Mouse (Mus musculus): ENCODE data around the gene Tnk1. TPM values are rescaled to one million over a fixed set of nuclear protein-coding genes. Genes with fewer than 3 reads are reported as not detected.

The Tnk1 gene
- polyA plus RNA-seq, 1 experiment from 2014 or later, result 0.77 TPM

DNA sequence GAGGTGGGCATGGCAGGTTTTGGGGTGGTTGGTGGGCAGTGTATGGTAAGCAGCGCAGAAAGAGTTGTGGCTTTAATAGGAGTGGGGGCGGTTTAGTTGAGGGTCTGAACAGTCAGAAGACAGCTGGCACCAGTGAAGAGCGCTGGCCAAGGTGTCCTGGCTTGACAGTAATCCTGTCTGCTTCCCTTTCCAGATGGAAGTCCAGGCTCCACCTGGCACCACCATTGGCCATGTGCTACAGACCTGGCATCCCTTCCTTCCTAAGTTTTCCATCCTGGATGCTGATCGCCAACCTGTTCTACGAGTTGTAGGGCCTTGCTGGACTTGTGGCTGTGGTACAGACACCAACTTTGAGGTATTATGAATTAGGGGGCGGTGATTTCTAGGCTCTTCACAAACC, 10.5 kb downstream of the Tnk1 start:
- peaks cover 49% of the 10 kb centered on the region for H3K36me3 ChIP-seq
- H3K27me3 ChIP-seq (ENCODE audit: insufficient read depth, poor library complexity, severe bottlenecking), result no peaks in the 10 kb centered on the region
- H3K9me3 ChIP-seq, result no peaks in the 10 kb centered on the region
- peak overlapping the region; percentile 93 for H3K27ac ChIP-seq
- DNase-seq (ENCODE audit: low spot score), result no peak
- H3K4me3 ChIP-seq, result peak overlapping the region; percentile 74
- WGBS, result 95% methylated on average over 6 of the region's 6 CpGs
- peaks cover 44% of the 10 kb centered on the region for H3K4me1 ChIP-seq (replicated peaks)

DNA sequence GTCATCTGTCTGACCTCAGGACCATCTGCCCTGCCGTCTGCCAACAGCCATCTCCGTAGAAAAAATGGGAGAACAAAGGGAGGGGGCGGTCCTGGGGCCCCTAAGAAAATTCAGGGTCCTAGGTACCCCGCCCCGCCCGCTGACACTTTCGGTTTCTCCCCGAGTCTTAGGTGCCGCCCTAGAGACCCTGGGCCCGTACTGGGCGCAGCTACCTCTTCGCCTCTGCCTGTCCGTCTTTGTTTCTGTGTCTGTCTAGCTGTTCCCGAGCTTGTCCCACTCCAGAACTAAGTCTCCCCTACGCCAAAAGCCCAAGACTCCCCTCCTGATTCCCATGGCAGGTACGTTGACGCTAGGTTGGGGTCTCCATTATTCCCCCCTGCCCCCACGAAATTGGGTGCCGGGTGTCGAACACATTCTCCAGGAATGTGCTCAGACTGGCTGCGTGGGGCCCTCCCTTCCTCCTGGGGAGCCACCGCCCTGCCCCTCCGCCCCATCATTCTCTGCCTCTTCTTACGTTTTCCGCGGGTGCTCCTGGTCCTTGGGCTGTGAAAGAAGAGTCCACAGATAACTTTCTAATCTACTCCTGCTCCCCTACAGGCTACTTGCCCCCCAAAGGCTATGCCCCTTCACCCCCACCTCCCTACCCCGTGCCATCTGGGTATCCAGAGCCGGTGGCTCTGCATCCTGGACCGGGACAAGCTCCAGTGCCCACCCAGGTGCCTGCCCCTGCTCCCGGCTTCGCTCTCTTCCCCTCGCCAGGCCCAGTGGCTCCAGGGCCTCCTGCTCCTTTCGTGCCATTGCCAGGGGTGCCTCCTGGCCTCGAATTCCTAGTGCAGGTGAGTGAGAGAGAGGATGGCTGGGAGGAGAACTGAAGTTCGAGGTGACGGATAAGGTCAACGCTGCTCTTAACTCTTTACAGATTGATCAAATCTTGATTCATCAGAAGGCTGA, 11.5 kb downstream of the Tnk1 start:
- Histone ChIP-seq H3K36me3 (peaks cover 45% of the 10 kb centered on the region), H3K4me1 (replicated peaks) (peaks cover 41% of the 10 kb centered on the region), H3K27ac (peak overlapping the region; percentile 93), H3K4me3 (peak overlapping the region; percentile 74), H3K9me3 (no peaks in the 10 kb centered on the region), H3K27me3 (ENCODE audit: insufficient read depth, poor library complexity, severe bottlenecking) (no peaks in the 10 kb centered on the region)
- 12% methylated on average over 37 of the region's 37 CpGs for WGBS
- DNase-seq (ENCODE audit: low spot score), result no peak

DNA sequence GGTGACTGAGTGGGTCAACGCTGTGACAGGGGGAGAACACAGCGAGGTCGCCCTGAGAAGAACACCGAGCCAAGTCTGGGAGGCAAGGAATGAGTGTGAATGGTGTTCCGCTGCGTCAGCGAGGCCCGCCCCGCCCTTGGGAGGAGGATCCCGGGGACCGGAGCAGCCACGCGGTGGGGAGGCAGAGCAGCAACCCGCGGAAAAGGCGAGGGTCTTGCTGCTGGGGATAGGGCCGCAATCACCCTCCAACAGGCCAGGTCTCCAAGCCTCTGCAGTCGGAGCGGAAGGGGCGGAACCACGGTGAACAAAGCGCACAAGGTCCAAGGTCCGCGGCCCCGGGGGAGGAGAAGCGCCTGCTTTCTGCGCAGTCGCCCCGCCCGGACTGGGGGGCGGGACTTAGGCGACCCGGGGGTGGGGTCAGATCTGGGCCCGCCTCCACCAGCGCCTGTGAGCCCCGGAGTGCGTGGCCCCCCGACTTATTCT, 12.3 kb downstream of the Tnk1 start, which contains the start of gene Plscr3:
TSS of gene Plscr3 (plus strand) at position 179 of the 483 bp plus-strand sequence.
- under 1% methylated on average over 38 of the region's 38 CpGs for WGBS
- Histone ChIP-seq H3K36me3 (peaks cover 37% of the 10 kb centered on the region), H3K9me3 (no peaks in the 10 kb centered on the region), H3K4me3 (peak within 1 kb of the TSS; percentile 74), H3K4me1 (replicated peaks) (peaks cover 41% of the 10 kb centered on the region), H3K27me3 (ENCODE audit: insufficient read depth, poor library complexity, severe bottlenecking) (no peaks in the 10 kb centered on the region), H3K27ac (peak within 1 kb of the TSS; percentile 93)
- peak; percentile 96 for DNase-seq (ENCODE audit: low spot score)

DNA sequence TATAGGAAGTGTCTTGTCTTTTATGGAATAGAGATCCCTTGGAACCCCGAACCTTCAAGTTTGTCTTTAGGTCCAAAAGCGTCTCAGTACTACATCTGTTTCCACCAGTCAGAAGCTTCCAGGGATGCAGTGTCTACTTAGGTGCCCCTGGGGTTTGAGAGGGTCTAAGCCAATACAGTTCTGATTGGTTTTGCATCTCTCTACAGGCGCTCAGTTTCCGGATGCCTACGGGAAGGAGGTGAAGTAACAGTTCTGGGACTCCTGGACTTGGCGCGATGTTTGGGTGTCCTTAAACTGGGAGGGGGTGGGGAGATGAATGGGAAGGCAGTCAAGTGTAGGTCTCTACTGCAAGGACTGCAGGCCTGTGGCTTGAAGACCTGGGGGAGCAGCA, 19.8 kb downstream of the Tnk1 start:
- H3K9me3 ChIP-seq, result no peaks in the 10 kb centered on the region
- H3K36me3 ChIP-seq, result peaks cover 4% of the 10 kb centered on the region
- peak overlapping the region; percentile 89 for H3K4me3 ChIP-seq
- DNase-seq (ENCODE audit: low spot score), result no peak
- WGBS, result 2% methylated on average over 7 of the region's 7 CpGs
- peaks cover 54% of the 10 kb centered on the region for H3K4me1 ChIP-seq (replicated peaks)
- H3K27me3 ChIP-seq (ENCODE audit: insufficient read depth, poor library complexity, severe bottlenecking), result peaks cover 30% of the 10 kb centered on the region
- H3K27ac ChIP-seq, result peak overlapping the region; percentile 95

DNA sequence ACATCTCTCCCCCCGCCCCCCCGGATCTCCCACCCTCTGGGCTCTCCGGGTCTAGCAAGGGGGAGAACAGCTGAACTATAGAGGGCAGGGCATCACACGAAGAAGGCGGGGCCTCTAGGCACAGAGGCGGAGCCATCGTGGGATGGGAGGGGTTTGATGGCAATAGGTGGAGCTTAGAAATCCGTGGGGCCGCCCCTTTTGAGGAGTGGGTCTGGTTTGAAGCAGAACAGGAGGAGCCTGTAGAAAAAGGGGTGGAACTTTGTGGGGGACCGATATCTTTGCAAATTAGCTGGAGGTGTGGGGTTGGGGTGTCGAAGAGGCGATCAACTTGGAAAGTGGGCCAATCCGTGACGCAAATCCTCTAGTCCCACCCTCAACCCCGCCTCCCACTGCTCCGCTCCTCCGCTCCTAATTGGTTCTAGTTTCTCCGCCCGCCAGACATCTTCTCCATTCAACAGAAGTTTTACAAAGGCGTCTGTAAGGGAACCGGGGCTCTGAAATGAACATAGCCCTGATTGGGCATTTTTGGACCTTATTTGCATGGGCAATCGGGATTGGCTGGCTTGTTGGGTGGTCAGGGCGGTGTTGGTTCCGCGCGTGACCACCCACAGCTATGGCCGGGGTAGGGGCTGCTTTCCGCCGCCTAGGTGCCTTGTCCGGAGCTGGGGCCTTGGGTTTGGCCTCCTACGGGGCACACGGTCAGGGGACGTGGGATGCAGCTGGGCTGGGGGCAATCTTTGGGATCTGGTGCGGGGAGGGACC, 20.4 kb downstream of the Tnk1 start, which contains the start of gene Tmem256:
TSS of gene Tmem256 (plus strand) at position 563 of the 762 bp plus-strand sequence.
- peaks cover 58% of the 10 kb centered on the region for H3K4me1 ChIP-seq (replicated peaks)

DNA sequence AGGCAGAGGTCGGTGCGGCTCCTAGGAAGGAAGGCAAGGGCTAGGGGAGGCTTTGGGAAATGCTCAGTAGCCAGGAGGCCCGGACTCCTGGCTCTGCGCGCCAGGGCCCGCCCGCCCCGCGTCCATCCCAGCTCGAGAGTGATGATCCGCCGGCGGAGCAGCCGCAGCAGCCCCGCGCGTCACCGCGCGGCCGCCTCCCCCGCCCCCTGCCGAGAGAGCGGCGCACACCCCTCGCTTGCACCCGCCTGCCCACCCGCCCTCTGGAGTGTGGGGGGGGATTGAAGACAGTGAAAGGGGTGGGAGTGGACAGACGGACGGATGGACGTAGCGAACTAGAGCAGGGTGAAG, 21.0 kb downstream of the Tnk1 start, which contains the start of gene Nlgn2:
TSS of gene Nlgn2 (minus strand) at position 181 of the 348 bp plus-strand sequence.
- H3K4me1 ChIP-seq (replicated peaks), result peaks cover 58% of the 10 kb centered on the region
- DNase-seq (ENCODE audit: low spot score), result no peak

More for the DNA sequence above, 20.4 kb downstream of the Tnk1 start, which contains the start of gene Tmem256:
- under 1% methylated on average over 34 of the region's 34 CpGs for WGBS
- Histone ChIP-seq H3K36me3 (peaks cover 10% of the 10 kb centered on the region), H3K27me3 (ENCODE audit: insufficient read depth, poor library complexity, severe bottlenecking) (peaks cover 36% of the 10 kb centered on the region), H3K27ac (peak within 1 kb of the TSS; percentile 95), H3K9me3 (no peaks in the 10 kb centered on the region), H3K4me3 (peak within 1 kb of the TSS; percentile 89)
- peak; percentile 96 for DNase-seq (ENCODE audit: low spot score)

DNA sequence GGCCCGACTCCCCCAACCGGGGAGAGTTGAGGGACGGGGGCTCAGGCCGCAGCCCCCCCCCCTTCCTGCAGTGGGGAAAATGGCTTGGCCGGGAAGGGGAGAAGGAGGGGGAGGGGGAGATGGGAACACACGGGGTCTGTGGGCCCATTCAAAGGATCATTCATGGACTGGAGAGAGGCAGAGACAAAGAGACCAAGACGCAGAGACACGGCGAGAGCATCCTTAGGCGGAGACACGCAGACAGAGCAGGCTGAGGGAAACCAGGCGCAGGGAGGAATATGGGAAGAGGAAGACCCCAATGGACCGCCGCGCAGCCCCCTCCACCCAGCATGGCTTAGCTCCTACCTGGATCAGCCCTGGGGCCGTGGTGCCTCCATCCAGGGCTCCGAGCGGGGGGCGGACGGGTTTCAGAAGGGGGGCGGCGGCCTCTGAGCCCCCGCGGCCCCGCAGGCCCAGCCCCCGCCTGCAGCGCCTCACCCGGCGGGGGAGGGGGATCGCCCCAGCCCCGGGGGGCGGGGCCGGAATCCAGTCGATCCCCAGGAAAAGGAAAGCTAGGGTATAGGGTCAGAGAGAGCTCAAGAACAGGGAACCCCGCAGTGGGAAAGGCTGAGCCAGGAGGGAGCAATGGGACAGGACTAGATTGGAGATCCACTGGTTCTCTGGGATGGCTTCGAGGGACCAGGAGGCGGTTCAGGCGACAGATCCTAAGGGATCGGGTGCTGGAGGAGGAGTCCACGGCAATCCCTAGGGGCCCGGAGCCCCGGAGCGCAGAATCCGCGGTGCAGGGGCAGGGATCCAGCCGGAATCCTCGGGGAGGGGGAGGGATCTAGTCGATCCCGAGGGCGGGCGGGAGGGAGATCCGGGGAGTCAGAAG, 21.6 kb downstream of the Tnk1 start:
- H3K9me3 ChIP-seq, result no peaks in the 10 kb centered on the region
- peak; percentile 56 for DNase-seq (ENCODE audit: low spot score)
- under 1% methylated on average over 52 of the region's 52 CpGs for WGBS
- H3K27ac ChIP-seq, result peak overlapping the region; percentile 95
- peaks cover 46% of the 10 kb centered on the region for H3K27me3 ChIP-seq (ENCODE audit: insufficient read depth, poor library complexity, severe bottlenecking)
- peak overlapping the region; percentile 89 for H3K4me3 ChIP-seq
- H3K36me3 ChIP-seq, result peaks cover 22% of the 10 kb centered on the region
- peaks cover 58% of the 10 kb centered on the region for H3K4me1 ChIP-seq (replicated peaks)

More for the DNA sequence above, 21.0 kb downstream of the Tnk1 start, which contains the start of gene Nlgn2:
- Histone ChIP-seq H3K27ac (peak within 1 kb of the TSS; percentile 95), H3K4me3 (peak within 1 kb of the TSS; percentile 89), H3K36me3 (peaks cover 16% of the 10 kb centered on the region), H3K27me3 (ENCODE audit: insufficient read depth, poor library complexity, severe bottlenecking) (peaks cover 42% of the 10 kb centered on the region), H3K9me3 (no peaks in the 10 kb centered on the region)
- under 1% methylated on average over 32 of the region's 32 CpGs for WGBS

DNA sequence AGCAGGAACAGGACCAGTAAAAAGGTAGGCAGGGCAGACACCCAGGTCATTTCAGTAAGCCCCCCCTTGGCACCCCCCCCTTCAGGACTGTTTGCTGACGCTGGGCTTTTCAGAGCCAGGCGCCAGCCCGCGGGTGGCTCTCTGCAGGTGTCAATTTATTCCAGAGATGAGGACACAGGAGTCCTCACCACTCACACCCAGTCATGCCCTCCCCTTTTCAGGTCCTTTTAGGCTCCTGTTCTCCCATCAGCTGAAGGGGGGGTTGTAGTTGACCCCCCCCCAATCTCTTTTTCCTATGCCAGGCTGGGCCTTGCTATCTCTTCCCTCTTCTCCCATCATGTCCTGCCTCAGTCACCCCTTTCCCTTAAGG, 22.6 kb downstream of the Tnk1 start:
- Histone ChIP-seq H3K27ac (peak overlapping the region; percentile 95), H3K27me3 (ENCODE audit: insufficient read depth, poor library complexity, severe bottlenecking) (peaks cover 46% of the 10 kb centered on the region), H3K9me3 (no peaks in the 10 kb centered on the region), H3K36me3 (peaks cover 32% of the 10 kb centered on the region), H3K4me3 (peak overlapping the region; percentile 89), H3K4me1 (replicated peaks) (peaks cover 63% of the 10 kb centered on the region)
- no peak for DNase-seq (ENCODE audit: low spot score)
- 2% methylated on average over 4 of the region's 4 CpGs for WGBS

DNA sequence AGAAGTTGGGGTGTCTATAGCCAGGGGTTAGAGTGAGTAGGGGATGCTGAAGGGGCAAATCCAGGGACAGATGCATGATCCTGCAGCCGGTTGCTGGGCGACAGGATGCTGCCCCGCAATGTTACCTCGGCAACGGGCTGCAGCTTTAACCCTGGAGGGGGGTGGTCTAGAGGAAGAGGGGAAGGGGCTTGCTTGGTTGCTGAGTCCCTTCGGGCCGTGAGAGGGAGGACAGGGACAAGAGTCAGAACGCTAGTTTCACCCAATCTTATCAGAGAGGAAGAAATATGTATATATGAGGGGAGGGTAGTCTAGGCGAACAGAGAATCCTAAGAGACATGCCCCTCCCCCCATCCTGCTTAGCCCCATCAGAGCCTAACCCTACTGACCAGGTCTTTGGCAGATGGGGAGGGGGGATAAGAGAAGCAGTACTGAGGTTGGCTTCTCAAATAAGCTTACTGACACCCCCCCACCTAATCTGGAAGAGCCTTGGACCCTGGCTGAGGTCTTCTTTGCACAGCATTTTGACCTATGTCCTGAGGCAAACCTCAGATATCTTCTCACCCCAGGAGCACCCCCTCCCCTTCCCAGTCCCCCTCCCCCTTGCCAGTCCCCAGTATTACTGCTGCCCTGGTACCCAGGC, 23.1 kb downstream of the Tnk1 start:
- Histone ChIP-seq H3K9me3 (no peaks in the 10 kb centered on the region), H3K4me1 (replicated peaks) (peaks cover 64% of the 10 kb centered on the region), H3K36me3 (peaks cover 36% of the 10 kb centered on the region), H3K27ac (peak overlapping the region; percentile 95), H3K27me3 (ENCODE audit: insufficient read depth, poor library complexity, severe bottlenecking) (peaks cover 46% of the 10 kb centered on the region), H3K4me3 (peak overlapping the region; percentile 89)
- 1% methylated on average over 9 of the region's 9 CpGs for WGBS
- DNase-seq (ENCODE audit: low spot score), result peak; percentile 71

DNA sequence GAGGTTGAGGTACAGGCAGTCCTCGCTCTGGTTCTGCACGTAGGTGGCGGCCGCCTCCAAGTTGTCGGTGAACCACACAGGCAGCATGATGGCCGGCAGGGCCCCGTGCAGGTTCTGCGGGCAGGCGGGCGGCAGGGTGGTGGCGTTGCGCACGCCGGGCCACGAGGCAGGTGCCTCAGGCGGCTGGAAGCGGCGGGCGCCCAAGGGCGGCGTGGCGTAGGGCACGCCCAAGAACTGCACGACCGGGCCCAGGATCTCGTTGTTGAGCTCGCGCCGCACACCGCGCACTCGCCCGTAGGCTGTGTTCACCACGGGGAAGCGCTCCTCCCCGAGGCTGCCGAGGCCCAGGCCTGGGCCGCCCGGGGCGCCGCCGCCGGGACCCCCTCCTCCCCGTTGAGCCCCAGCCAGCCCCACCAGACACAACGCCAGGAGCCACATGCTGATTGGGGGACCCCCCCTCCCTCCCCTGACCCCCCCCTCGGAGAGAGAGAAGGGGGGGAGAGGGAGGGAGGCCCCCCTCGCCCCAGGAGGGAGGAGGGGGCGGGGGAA, 24.5 kb downstream of the Tnk1 start:
- H3K9me3 ChIP-seq, result no peaks in the 10 kb centered on the region
- WGBS, result 6% methylated on average over 48 of the region's 48 CpGs
- H3K36me3 ChIP-seq, result peaks cover 42% of the 10 kb centered on the region
- DNase-seq (ENCODE audit: low spot score), result peak; percentile 43
- H3K27ac ChIP-seq, result peak overlapping the region; percentile 87
- peak overlapping the region; percentile 89 for H3K4me3 ChIP-seq
- H3K4me1 ChIP-seq (replicated peaks), result peaks cover 66% of the 10 kb centered on the region
- H3K27me3 ChIP-seq (ENCODE audit: insufficient read depth, poor library complexity, severe bottlenecking), result peaks cover 46% of the 10 kb centered on the region

DNA sequence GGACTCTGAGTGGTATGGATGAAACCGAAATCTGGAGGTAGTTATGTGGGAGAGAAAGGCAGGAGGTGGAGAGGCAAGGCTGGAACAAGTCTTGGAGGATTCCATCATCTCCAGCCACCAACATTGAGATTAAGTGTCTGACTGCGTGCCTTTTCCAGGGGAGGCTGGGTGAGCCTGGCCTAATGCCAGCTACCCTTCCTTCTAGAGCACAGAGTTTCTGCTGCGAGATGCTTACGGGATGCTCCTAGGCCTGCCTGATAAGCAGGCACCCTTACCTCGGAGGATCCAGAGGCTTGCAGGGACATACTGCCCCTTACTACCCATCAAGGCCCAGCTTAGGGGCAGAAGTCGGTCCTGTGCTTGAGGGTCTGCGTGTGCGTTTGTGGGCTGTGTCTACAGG, 25.0 kb downstream of the Tnk1 start:
- H3K4me1 ChIP-seq (replicated peaks), result peaks cover 66% of the 10 kb centered on the region
- peak overlapping the region; percentile 87 for H3K27ac ChIP-seq
- no peak for DNase-seq (ENCODE audit: low spot score)

More for the DNA sequence above, 25.0 kb downstream of the Tnk1 start:
- WGBS, result 54% methylated on average over 8 of the region's 8 CpGs
- peaks cover 47% of the 10 kb centered on the region for H3K36me3 ChIP-seq
- peaks cover 46% of the 10 kb centered on the region for H3K27me3 ChIP-seq (ENCODE audit: insufficient read depth, poor library complexity, severe bottlenecking)
- peak overlapping the region; percentile 89 for H3K4me3 ChIP-seq
- H3K9me3 ChIP-seq, result no peaks in the 10 kb centered on the region
